8 mouse cellular contexts compared by ENCODE assay signal in genomic region chr4:46689397-46690022, GRCm38 (mm10). TPM values are rescaled to one million over a fixed set of nuclear protein-coding genes. Genes with fewer than 3 reads are reported as not detected.
DNase-seq lines count a peak whose midpoint lies in the region; ATAC-seq lines count a peak whose summit lies in the region.

No protein-coding gene starts in this region.

- no peaks in the 10 kb centered on the region for H3K36me3 ChIP-seq in intestine, embryonic 16.5 days (ENCODE audit: control insufficient read depth, insufficient read depth, low read length)
- no peaks in the 10 kb centered on the region for H3K36me3 ChIP-seq in midbrain, embryonic 12.5 days

- H3K4me3 ChIP-seq in intestine, embryonic 16.5 days (ENCODE audit: low read length), result no peak overlapping the region
- no peak overlapping the region for H3K4me3 ChIP-seq in midbrain, embryonic 12.5 days

- DNase-seq in adrenal gland, adult (ENCODE audit: inconsistent age in 2 of 2, low spot score in 1 of 2), result peak; percentile 54 to 88
- DNase-seq in cerebellum, postnatal 36 days, result peak; percentile 83 to 95
- peak; percentile 20 to 35 for DNase-seq in gastrocnemius, adult 8-10 months (ENCODE audit: low spot score in 2 of 2)
- DNase-seq in left cerebral cortex, postnatal 14 days (ENCODE audit: low spot score in 2 of 2), result peak; percentile 74 to 88
- peak; percentile 48 for DNase-seq in skeletal muscle tissue, adult 2 months (ENCODE audit: low read depth, low spot score)
- peak; percentile 44 for DNase-seq in yolk sac, embryonic 10.5 days (ENCODE audit: low spot score)

- no peak overlapping the region for H3K9ac ChIP-seq in intestine, embryonic 16.5 days (ENCODE audit: low read depth, low read length)
- H3K9ac ChIP-seq in midbrain, embryonic 12.5 days (replicated peaks), result no peak overlapping the region

- intact Hi-C loops in left cerebral cortex, postnatal 14 days (cut with DNase I), result loop anchor here (5.0 kb wide), 2 partner anchors 303 to 348 kb away; partner anchors contain the start of gene Gabbr2

- 45% methylated on average over 15 of the region's 15 CpGs for WGBS in intestine, embryonic 16.5 days
- WGBS in midbrain, embryonic 12.5 days, result 44% methylated on average over 15 of the region's 15 CpGs

- H3K9me3 ChIP-seq in intestine, embryonic 16.5 days (ENCODE audit: control insufficient read depth, low read length), result no peaks in the 10 kb centered on the region
- no peaks in the 10 kb centered on the region for H3K9me3 ChIP-seq in midbrain, embryonic 12.5 days

- no peaks in the 10 kb centered on the region for H3K4me1 ChIP-seq in intestine, embryonic 16.5 days (ENCODE audit: control insufficient read depth, insufficient read depth, low read length)
- H3K4me1 ChIP-seq in midbrain, embryonic 12.5 days, result no peaks in the 10 kb centered on the region

- H3K27ac ChIP-seq in intestine, embryonic 16.5 days (ENCODE audit: low read length), result no peak overlapping the region
- H3K27ac ChIP-seq in midbrain, embryonic 12.5 days (replicated peaks), result no peak overlapping the region

- H3K27me3 ChIP-seq in intestine, embryonic 16.5 days (replicated peaks; ENCODE audit: control insufficient read depth, insufficient read depth, low read length), result no peaks in the 10 kb centered on the region
- H3K27me3 ChIP-seq in midbrain, embryonic 12.5 days, result no peaks in the 10 kb centered on the region

- H3K4me2 ChIP-seq in intestine, embryonic 16.5 days (ENCODE audit: low read depth, low read length), result no peak overlapping the region
- H3K4me2 ChIP-seq in midbrain, embryonic 12.5 days (replicated peaks), result no peak overlapping the region

- ATAC-seq in intestine, embryonic 16.5 days, result peak; percentile 50; the same call in 1 of the 2 replicates
- ATAC-seq in midbrain, embryonic 12.5 days (ENCODE audit: low FRiP score, low read depth), result peak; percentile 49; the same call in 1 of the 2 replicates

RNA-seq across cellular contexts. Expression of gene Tbc1d2, which starts 39.5 kb away (rescaled TPM):
- total RNA-seq in gastrocnemius, adult 8-10 months (2022), result under 1 TPM; 0.29 to 0.58 (median 0.37) TPM
- 7.4 and 7.7 TPM in 2 replicates for polyA plus RNA-seq in intestine, embryonic 16.5 days (2015; fragmentation: Nextera tagmentation; extraction: Ambion mirVana)
- total RNA-seq in left cerebral cortex, postnatal 14 days (2021), result 1 to 10 TPM; 2.7 to 2.9 TPM
- 0.75 and 0.84 TPM in 2 replicates for polyA plus RNA-seq in midbrain, embryonic 12.5 days (2016; fragmentation: Nextera tagmentation; extraction: Ambion mirVana)

Comparison
In these comparisons a context has a peak if more than half of its experiments do, and no peak if none do; other contexts are left out.
1. DNase-seq: peak in every context shown above with its lines; median percentile 89 in cerebellum, postnatal 36 days; 81 in left cerebral cortex, postnatal 14 days; 71 in adrenal gland, adult; 48 in skeletal muscle tissue, adult 2 months; 44 in yolk sac, embryonic 10.5 days; 28 in gastrocnemius, adult 8-10 months.